In the genomic region with DNA sequence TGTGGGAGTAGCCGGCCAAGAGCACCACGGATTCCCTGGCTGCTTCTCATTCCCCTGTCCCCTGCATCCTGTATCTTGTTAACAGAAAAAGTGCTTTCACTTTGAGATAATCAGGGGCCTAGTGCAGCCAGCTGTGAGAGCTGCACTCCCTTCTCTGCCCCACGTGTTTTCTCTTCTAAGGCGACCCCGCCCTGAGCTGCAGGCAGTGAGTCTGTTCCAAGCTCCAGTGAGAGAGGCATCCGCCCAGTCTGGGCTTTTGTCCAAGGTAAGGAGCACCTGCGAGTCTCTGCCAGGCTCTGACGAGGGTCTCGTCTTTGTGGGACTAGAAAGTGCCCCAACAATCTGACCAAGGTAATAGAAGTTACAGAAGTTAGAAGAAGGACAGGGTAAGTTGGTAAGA, we compare ENCODE assay signal across 10 mouse cellular contexts.
A peak's percentile ranks its signal among the peaks of the same experiment; 100 is the strongest.
DNase-seq lines count a peak whose midpoint lies in the region; ATAC-seq and TF ChIP-seq lines count a peak whose summit lies in the region.
"Had no signal": no experiment of that assay in that cellular context is flagged by ENCODE, and none has a peak within 500 bp of the region (broad histone marks: within the 10 kb centered on the region; RNA-seq: fewer than 3 reads in every experiment).

No protein-coding gene starts in this region.

- peak; percentile 32 for DNase-seq in kidney, adult 2 months
- peak; percentile 10 for DNase-seq in adrenal gland, postnatal 25 days
- DNase-seq in heart, postnatal 10 days, result peak; percentile 54 to 61
- DNase-seq in lung, postnatal 25 days (ENCODE audit: low spot score), result peak; percentile 5
- no peak for DNase-seq in natural killer cell, adult 2 months (ENCODE audit: low spot score in 2 of 2)
- DNase-seq in frontal cortex, postnatal 36 days (ENCODE audit: low spot score in 2 of 2), result no peak
- DNase-seq: cerebellum, adult 11-12 months had no signal

- WGBS in kidney, adult 2 months, result 11% methylated on average over 9 of the region's 9 CpGs
- WGBS in kidney, embryonic 15.5 days, result 45% methylated on average over 9 of the region's 9 CpGs

- H3K4me2 ChIP-seq in kidney, embryonic 15.5 days, result no peak overlapping the region
- H3K4me2 ChIP-seq: hindbrain, embryonic 12.5 days; lung, embryonic 15.5 days had no signal

- no peaks in the 10 kb centered on the region for H3K4me1 ChIP-seq in kidney, adult 2 months (ENCODE audit: control insufficient read depth, insufficient read depth, low read length)
- 0 out of 2 replicates have a peak, but pooled peaks cover 6% of the 10 kb centered on the region for H3K4me1 ChIP-seq in kidney, embryonic 15.5 days
- H3K4me1 ChIP-seq: hindbrain, embryonic 12.5 days; lung, embryonic 15.5 days had no signal

- no peak overlapping the region for H3K27ac ChIP-seq in kidney, adult 2 months (ENCODE audit: insufficient read depth, low read depth, low read length)
- no peak overlapping the region for H3K27ac ChIP-seq in kidney, embryonic 15.5 days
- H3K27ac ChIP-seq: hindbrain, embryonic 12.5 days; lung, embryonic 15.5 days had no signal

- H3K4me3 ChIP-seq in kidney, adult 2 months (ENCODE audit: insufficient read depth, low read depth, low read length), result no peak overlapping the region
- H3K4me3 ChIP-seq in kidney, embryonic 15.5 days (replicated peaks), result no peak overlapping the region
- H3K4me3 ChIP-seq: hindbrain, embryonic 12.5 days; lung, embryonic 15.5 days had no signal

- H3K36me3 ChIP-seq in kidney, adult 2 months (ENCODE audit: control insufficient read depth, insufficient read depth, low read length), result no peaks in the 10 kb centered on the region
- no peaks in the 10 kb centered on the region for H3K36me3 ChIP-seq in kidney, embryonic 15.5 days
- H3K36me3 ChIP-seq: hindbrain, embryonic 12.5 days; lung, embryonic 15.5 days had no signal

- intact Hi-C loops in heart, postnatal 10 days (cut with DNase I), result loop anchor here (2.0 kb wide), 1 partner anchor 17 kb away; no protein-coding TSS in a partner anchor

- no peaks in the 10 kb centered on the region for H3K27me3 ChIP-seq in kidney, adult 2 months (replicated peaks; ENCODE audit: control insufficient read depth, insufficient read depth, low read length)
- H3K27me3 ChIP-seq in kidney, embryonic 15.5 days, result no peaks in the 10 kb centered on the region
- H3K27me3 ChIP-seq: hindbrain, embryonic 12.5 days; lung, embryonic 15.5 days had no signal

- ATAC-seq in kidney, embryonic 15.5 days (replicated peaks; ENCODE audit: low FRiP score), result no peak

- no peak for TF ChIP-seq CTCF in kidney, adult 2 months (conservative IDR thresholded peaks at IDR 0.05; ENCODE audit: insufficient read depth, insufficient read length, low read depth, low read length)

- no peaks in the 10 kb centered on the region for H3K9me3 ChIP-seq in kidney, embryonic 15.5 days (replicated peaks)
- H3K9me3 ChIP-seq: hindbrain, embryonic 12.5 days; lung, embryonic 15.5 days had no signal

- TF ChIP-seq POLR2A in kidney, adult 2 months (IDR thresholded peaks at IDR 0.05; ENCODE audit: low read depth, low read length), result no peak

- H3K9ac ChIP-seq in kidney, embryonic 15.5 days, result no peak overlapping the region
- H3K9ac ChIP-seq: hindbrain, embryonic 12.5 days; lung, embryonic 15.5 days had no signal

Comparison
In these comparisons a context has a peak if more than half of its experiments do, and no peak if none do; other contexts are left out.
1. DNase-seq: peak in kidney, adult 2 months (single experiment), adrenal gland, postnatal 25 days (single experiment), heart, postnatal 10 days (2 of 2) and lung, postnatal 25 days (single experiment); none in natural killer cell, adult 2 months (0 of 2) and frontal cortex, postnatal 36 days (0 of 2).